Mouse (Mus musculus) adrenal gland, postnatal 10 days (tissue): ENCODE data around the gene Dph6. TPM values are rescaled to one million over a fixed set of nuclear protein-coding genes. Genes with fewer than 3 reads are reported as not detected.
"Not testable (repeated sequence)": the region's sequence is repeated elsewhere in the genome, so short reads cannot be mapped to it uniquely, and the experiment has no call there.

Source experiments
- DNase-seq: peaks from one replicate; pipeline ENCODE4 v3.0.0; 2021; ENCODE audit warnings: mixed read lengths
- long read RNA-seq, 2 experiments: library from polyadenylated mRNA; stranded (forward); transcript quantifications; one replicate each; pipeline ENCODE4 v2.0.0; 2021
- total RNA-seq, 2 experiments: library from RNA; stranded (reverse); gene quantifications; 2 replicates each; pipeline ENCODE4 v1.2.3; 2021

Dph6 gene
- total RNA-seq, result 10 to 100 TPM; 14.1 to 18.1 TPM
- long read RNA-seq, experiment 1, transcript Dph6-203 (9 exons, 2,734 nt), result major isoform, 5 of 9 reads
- long read RNA-seq, experiment 1, partial matches to known transcripts, result 0 of 9 reads
- long read RNA-seq, experiment 1, other reads (novel, unspliced or antisense), result 3 of 9 reads
- long read RNA-seq, experiment 2, transcript Dph6-203 (9 exons, 2,734 nt), result major isoform, 8 of 13 reads
- long read RNA-seq, experiment 2, partial matches to known transcripts, result 1 of 13 reads
- long read RNA-seq, experiment 2, other reads (novel, unspliced or antisense), result 4 of 13 reads

DNA sequence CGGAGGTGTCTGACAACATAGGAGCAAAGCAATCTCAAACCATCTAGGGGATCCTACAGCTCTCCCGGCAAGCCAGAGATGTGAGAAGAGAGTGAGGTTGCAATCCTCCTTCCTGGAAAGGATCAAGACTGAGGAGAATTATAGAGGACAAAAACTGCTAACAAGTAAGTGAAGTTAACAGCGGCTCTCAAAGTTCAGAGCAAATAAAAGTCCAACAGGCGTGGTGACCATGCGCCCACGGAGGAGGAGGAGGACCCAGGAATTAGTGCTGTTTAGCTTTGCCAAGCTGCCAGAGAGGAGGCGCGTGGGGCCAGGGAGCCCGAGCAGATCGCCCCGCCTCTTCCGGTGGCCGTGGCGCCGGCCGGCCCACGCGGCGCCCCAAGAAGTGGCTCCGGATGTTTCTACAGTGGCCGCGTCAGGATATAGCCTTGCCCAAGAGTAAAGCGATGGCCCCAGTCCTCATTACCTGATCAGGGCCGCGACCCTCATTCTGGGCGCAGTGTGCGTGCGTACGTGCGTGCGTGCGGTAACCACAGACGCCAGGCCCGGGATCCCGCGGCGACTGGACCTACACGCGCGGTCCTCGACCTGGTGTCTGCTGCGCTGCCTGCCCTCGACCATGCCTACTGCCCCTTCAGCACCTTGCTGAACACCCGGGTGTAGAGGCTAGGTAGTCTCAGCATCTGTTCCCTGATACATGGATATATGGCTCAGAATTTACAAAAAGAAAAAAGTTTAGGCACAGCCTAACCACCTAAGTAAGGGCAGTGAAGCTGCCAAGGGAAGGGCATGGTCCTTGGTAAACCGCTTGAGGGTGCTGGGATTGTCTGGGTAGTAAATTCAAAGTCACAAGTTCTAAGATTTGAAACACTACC, at the start of gene Dph6:
Gene Dph6 (minus strand): TSS at position 600 of the 875 bp plus-strand sequence.
- peak; percentile 88 for DNase-seq

DNA sequence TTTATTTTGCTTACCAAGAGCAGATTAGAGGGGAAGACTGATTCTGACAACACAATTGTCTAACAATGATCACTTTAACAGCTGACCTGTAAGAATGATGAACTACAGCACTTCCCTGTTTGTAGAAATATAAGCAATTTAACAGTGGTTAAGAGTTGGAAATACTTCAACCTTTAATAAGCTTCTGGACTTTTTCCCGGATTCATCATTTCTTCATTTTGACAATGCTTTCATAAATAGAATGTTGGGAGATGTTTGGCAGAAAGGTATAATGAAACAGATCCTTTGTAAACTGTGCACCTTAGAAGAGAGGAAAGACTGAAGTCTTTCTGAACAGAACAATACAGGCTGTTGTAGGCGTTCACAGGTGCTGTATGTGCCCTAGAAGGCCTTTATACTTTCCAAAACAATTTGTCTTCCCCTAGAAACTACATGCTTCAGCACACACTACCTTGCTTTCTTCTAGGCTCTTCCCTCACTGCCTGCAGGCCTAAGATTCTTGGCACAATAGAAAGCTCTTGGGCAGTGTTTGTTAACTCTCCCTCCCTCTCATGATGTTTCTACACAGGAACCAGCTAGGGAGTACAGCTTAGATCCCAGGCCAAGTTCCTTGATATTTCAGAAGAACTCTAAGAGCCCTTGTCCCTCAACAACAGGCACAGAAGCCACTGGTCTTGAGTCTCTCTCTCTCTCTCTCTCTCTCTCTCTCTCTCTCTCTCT, 46.4 kb upstream of the Dph6 start:
- DNase-seq, result peak; percentile 9

DNA sequence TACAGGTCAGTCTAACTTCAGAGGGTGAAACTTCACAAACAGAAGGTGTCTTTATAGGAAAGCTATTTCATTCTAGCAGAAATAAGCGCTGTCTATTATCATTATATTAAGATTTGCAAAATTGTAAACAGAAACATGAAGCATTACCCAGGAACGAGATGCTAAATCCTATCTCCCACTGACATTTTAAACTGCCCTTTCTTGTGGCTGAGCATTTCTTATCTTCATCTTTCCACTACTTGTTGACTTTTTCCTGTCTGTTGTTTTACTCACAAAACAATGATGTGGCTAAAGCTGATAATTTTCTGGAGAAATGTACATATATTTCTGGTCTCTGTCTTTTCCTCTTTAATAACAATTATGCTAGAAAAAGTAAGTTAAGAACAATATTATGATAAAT, 36.8 kb upstream of the Dph6 start:
- DNase-seq, result no peak

DNA sequence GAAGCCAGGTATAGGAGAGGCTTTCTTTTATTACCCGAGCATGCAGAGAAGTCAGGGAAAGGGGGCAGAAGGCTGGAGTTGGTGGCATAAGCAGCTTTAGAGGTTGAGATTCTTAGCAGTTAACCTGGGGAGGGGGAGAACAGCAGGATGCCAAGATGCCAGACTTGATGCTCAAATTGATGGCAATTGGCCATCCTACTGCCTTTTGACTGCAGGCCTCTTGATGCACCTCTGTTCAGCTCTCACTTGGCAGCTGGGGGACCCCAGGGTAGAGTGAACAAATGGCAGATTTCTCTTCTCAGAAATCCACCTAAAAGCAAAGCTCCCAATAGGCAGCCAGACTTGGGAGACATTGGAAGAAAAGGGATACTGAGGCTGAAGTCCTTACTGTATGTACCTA, 32.7 kb upstream of the Dph6 start:
- no peak for DNase-seq

DNA sequence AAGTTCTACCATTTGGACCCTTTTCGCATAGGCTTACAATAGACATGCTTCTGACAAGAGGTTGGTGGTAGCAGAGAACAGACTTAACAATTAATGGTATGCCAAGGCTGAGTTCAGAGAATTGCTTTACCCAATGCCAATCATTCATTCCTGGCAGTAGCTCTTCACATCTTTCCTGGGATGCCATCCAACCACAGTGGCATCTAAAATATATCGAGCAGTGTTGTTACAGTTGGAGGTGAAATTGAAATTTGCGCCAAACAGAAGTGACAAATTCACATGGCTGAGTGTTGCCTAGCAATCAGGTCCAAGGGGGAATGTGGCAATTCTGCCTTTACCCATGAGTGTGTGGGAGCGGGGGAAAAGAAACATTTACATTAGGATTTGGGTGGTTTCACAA, 32.3 kb upstream of the Dph6 start:
- DNase-seq, result no peak

DNA sequence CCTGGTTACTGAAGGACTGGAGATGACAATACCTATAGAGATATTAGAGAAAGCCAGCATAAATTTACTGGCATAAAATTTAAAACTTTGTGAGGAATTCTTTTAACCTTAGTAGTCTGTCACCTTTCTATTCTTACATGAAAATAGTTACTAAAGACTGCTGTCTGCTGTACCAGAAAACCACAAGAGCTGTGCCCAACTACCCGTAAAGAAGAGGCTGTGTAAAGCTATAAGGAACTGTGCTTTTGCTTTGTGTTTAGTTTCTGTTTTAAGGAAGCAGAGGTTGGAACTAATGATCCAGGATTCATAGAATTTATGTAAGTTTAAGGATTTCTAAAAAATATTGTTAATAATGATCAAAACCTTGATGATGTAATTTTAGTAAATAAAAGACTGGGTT, 19.1 kb upstream of the Dph6 start:
- DNase-seq, result no peak

DNA sequence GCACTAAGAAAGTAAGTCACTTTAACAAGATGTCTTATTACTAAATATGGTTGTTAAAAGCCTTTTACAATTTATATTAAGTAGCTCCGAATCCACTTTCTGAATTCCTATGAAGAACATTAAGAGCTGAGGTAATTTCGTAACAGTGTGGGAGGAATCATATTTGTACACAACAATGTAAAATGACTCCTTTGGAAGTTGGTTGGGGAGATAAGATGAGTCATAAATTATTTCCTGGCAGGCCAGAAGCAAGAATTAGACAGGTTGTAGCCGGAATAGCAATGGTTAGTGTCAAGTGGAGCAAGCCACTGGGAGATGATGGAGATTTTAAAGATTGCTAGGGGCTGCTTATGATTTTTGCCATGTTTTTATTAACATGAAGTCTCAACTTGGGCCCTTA, 16.2 kb upstream of the Dph6 start:
- DNase-seq, result no peak

DNA sequence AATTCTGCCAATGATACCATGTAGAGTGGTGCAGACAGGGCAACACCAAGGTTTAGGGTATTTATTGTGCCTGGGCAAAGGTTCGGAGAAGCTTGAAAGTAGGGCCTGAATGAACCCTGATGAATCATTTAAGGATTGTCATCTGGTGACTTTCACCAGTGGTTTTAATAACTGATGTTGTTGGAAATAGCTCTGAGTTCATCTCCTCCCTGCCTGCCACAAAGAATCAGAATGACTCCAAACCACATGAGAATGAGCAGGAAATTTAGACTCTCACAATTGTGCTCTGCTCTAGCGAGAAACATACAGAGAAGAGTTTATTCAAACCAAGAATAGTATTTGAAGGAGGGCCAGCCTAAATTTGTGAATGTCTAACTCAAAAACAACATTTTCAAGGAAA, 4.2 kb upstream of the Dph6 start:
- DNase-seq, result no peak

DNA sequence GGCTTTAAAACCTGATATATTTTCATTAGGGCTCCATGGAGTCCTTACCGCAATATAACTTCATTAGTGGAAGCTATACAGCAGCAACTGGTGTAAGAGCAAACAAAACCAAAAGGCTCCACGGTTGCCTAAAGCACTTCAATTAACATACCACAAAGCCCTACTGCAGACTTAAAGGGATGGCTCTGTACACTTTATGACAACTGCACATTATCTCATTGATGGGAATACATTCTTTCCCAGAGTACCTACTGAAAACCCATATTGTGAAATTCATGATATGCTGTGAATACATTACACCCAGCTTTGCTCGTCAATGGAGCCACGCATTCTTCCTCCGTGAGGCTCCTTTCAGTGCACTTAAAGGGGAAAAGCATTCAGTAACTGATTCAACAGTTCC, 8.5 kb downstream of the Dph6 start:
- DNase-seq, result no peak

DNA sequence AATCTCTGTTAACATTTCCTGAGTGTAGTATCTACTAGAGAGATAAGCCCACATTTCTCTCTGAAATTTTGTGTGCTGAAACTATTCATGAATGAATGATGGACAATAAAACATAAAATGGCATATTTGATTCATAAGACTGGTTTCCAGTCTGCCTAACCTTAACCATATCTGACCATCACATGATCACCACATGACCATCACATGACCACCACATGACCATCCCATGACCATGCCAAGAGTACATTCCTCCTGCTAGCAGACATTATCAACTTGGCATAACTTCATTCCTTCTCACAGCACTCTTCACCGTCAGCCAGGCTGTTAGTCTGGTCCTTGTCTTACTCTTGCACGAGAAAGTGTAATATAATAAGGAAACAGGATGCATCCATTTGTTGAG, 10.9 kb downstream of the Dph6 start:
- DNase-seq, result no peak

DNA sequence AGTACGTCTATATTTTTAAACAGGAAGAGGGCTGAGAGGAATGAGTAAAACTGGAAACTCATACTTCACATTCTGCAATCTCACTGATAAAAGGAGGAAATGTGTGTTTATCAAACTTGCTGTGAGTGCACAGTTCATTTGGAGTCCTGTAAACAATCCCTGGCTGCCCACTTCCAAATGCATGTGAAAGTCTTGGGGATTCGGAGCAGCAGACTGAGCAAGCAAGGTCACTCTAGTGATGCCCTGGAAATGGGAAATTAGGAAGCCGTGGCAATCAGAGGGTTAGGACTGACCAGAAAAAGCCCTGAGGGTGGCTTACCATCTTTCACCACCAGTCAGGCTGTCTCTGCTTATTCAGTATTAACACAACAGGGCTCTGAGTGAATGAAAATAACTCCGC, 30.1 kb downstream of the Dph6 start:
- peak; percentile 2 for DNase-seq

DNA sequence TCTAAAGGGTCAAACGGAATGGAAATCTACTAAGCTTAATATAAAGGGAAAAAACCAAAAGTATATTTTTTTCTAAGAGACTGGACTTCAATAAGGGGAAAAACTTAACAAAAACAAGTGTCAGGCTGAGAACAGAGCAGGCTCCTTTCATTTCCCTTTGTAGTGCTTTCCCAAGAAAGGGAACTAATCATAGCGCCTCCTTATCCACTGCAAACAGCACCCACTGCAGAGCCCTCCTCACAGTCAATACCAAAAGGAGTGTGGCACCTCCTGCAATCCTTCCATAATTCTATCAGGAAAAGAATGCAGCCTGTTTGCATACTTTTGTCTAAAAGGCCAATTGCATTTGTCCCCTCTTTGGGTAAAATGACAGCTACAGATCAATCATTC, 32.2 kb downstream of the Dph6 start:
- DNase-seq, result peak; percentile 8

DNA sequence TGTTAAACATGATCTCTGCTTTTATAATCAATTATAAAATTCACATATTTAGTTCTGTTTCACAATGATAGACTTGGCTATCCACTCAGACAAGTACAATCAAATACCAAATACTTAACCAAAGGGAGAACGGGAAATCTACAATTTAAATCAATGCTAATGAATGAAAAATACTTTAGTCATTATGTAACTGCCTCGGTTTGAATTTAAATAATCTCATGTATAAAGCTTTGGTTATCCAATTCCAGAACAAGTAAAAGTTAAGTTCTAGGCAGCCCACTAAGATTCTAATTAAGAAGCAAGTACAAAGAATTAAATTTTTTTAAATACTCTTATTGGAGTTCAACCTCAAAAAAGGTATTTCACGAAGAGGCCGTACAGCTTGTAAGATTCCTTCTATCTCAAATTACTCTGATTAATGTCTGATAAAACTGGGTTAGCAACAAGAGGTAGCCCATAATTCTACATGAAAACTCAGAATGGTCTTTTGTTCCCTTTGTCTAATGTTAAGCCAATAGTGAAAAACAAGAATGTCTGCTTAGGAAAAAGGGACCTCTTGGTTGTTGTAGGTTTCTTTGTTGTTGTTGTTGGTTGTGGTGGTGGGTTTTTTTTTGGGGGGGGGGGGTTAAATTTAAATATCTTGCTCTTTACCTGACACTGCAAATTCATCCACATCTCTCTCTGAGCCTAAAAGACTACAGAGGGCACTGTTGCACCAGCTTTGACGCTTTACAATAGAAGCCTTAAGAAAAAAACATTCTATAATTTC, 32.8 kb downstream of the Dph6 start:
- DNase-seq, result peak; percentile 33

DNA sequence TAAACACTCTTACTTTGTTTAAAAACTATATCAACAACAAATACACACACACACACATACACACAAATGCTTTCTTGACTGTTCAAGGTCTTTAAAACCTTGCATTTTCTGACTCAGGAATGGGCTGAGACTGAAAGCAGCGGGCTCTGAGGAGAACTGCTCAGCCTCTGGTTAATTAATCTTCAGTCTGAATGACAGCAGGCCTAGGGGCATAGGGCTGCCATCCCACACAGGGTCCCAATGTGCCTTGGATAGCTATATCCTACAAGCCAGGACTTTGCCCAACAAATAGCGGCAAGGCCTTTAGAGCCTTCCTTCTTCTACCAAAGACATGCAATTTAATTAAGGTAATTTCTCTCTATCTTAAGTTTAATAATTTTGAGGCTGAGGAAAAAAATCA, 43.2 kb downstream of the Dph6 start:
- DNase-seq, result peak; percentile 10

DNA sequence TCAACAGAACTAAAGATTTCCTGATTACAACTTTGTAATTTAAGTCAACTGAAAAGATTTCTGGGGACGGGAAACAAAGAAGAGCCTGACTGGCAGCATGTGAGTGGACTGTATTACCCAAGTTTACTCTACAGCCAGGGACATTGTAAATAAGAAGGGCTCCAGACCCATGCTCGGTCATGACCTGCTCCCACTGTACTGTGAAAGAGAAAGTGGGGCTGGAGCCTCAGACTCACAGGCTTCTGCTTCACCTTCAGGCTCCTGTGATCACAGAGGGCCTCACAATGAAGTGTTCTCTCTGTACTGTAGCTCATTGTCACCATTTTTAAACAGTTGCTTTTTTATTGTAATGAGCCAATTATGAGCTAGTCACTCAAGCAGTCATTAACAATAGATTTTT, 44.7 kb downstream of the Dph6 start:
- peak; percentile 9 for DNase-seq

DNA sequence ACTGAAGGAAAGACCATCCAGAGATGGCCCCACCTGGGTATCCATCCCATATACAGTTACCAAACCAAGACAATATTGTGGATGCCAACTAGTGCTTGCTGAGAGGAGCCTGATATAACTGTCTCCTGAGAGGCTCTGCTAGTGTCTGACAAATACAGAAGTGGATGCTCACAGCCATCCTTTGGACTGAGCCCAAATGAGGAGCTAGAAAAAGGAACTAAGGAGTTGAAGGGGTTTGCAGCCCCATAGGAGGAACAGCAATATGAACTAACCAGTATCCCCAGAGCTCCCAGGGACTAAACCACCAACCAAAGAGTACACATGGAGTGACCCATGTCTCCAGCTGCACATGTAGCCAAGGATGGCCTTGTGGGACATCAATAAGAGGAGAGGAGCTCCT, 49.6 kb downstream of the Dph6 start:
- DNase-seq, result not testable (repeated sequence)

DNA sequence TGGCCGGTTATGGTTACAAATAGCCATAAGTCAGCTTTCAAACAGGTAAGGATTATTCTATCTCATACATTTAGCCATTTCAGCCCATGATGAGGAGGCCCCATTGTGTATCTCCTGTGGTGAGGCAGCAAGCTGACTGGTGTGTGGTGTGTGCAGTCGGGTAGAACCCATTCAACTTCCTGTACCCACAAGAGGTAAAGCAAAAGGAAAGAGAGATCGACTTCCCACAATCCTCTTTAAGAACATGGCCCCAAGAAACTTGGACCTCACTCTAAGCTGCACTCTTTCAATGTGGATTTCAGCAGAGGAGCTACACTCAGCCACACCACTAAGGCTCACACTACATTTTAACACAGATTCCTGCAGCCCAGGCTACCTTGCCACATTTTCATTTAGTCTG, 53.6 kb downstream of the Dph6 start:
- DNase-seq, result no peak

DNA sequence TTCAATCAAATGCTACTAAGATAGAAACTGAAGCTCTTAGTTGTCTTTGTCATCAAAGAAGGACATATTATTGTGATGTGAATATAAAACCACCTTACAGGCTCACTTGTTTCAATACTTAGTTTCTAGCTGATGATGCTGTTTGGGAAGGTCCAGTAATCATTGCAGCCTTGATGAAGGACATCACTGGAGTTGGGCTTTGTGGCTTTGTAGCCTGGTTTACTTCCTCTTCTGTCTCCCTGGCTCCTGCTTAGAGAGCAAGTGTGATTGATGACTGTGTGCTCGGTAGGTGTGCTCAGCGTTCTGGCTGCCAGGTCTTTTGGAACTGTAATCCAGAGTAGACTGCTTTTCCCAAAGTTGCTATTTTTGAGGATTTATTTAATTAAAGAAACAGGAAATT, 55.0 kb downstream of the Dph6 start:
- no peak for DNase-seq

DNA sequence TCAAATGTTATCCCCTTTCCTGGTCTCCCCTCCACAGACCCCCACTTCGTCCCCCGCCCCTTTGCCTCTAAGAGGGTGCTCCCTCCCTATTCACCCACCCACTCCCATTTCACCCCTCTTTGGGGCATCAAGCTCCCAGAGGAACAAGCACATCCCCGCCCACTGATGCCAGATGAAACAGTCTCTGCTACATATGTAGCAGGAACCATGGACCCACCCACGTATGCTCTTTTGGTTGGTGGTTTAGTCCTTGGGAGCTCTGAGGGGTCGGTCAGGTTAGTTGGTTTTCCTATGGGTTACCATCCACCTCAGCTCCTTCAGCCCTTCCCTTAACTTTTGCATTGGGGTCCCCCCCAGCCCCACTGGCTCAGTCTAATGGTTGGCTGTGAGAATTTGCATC, 61.4 kb downstream of the Dph6 start:
- no peak for DNase-seq

DNA sequence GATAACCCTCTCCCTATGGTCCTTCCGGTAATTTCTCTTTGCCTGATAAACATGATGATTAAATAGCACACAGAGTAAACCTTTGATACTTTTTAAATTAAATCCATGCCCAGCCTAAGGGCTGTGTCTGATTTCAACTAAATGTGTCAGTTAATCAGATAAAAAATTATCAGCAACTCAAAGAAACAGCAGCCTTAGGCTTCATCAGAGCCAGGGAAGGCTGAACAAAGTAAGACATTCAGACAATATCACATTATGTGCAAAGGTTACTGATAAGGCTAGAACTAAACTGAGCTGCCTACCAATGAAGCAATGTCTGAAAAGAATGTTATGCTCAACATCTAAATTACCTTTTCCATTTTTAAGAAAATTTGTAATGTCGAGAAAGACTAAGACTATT, 74.0 kb downstream of the Dph6 start:
- no peak for DNase-seq

DNA sequence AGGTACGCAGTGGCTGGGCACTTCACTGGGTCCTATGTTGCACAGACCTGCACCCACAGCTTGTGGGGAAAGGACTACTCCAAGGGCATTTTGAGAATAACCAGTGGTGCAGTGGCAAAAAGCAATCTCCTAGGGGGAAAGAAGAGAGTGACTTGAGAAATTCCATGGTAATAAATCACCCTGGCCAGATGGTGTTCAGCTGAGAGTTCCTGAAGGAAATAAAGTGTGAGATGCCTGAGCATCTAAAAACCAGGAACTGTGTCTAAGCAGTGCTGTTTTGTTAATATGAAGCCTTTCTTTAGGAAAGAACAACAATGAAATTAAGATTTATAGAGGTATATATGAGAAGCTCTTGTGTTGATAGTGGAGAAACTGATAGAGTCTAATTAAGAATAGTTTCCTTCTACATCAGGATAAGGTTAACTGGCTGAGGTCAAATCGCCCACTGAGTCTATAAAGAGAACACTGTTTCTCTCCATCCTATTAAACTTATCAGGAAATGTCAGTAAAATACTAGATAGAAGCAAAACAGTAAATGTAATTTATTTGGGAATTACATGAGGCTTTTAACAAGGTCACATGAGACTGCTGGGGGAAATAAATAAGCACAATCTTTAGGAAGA, 111.7 kb downstream of the Dph6 start:
- DNase-seq, result no peak

DNA sequence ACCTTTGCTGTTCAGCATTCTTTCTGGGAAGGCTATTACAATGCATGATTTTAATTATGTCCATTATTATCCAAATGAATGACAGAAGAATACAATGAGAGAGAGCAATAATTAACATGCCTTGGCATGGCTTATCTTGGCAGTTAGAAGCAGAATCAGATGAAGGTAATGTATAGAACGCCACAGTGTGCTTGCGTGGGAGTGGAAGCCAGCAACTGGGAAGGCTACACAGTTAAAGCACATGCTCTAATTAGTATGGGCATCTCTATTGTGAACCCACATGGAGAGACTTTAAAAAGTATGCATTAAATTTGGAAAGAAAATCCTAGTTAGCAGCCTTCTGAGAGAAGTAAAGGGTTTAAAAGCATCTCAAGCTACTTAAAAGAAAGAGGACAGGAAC, 112.4 kb downstream of the Dph6 start:
- DNase-seq, result no peak
